Mouse (Mus musculus): ENCODE measurements around the gene Atg4d. TPM values are rescaled to one million over a fixed set of nuclear protein-coding genes. Genes with fewer than 3 reads are reported as not detected.

Atg4d gene
- polyA plus RNA-seq, 1 experiment from 2014 or later = 95.3 TPM

- H3K4me1 ChIP-seq (ENCODE audit: control insufficient read depth, low read depth, low read length) = peaks cover 6% of the 10 kb centered on the region
- H3K27ac ChIP-seq (ENCODE audit: low read length) = no peak overlapping the region
- ATAC-seq (ENCODE audit: low read depth) = no peak
- H3K36me3 ChIP-seq (ENCODE audit: control insufficient read depth, insufficient read depth) = no peaks in the 10 kb centered on the region
- no peak overlapping the region for H3K4me3 ChIP-seq (ENCODE audit: low read depth, low read length)
- no peaks in the 10 kb centered on the region for H3K9me3 ChIP-seq (replicated peaks; ENCODE audit: control insufficient read depth, low read length)
- peaks cover 15% of the 10 kb centered on the region for H3K27me3 ChIP-seq (ENCODE audit: control insufficient read depth, insufficient read depth, low read depth, low read length)
- 64% methylated on average over 15 of the region's 15 CpGs for WGBS (ENCODE audit: insufficient replicate concordance)
- no peak overlapping the region for H3K4me2 ChIP-seq (ENCODE audit: low read depth, low read length)
- H3K9ac ChIP-seq (ENCODE audit: low read depth, low read length) = no peak overlapping the region
Observed at GRCm38 (mm10) chr9:21309150-21309741, 44.2 kb downstream of the Atg4d start.

GRCm38 (mm10) chr9:21311695-21312094, 46.6 kb downstream of the Atg4d start:
- no peak overlapping the region for H3K9ac ChIP-seq (ENCODE audit: low read depth, low read length)
- H3K4me2 ChIP-seq (ENCODE audit: low read depth, low read length) = no peak overlapping the region
- H3K4me1 ChIP-seq (ENCODE audit: control insufficient read depth, low read depth, low read length) = peaks cover 22% of the 10 kb centered on the region
- no peaks in the 10 kb centered on the region for H3K36me3 ChIP-seq (ENCODE audit: control insufficient read depth, insufficient read depth)
- WGBS (ENCODE audit: insufficient replicate concordance) = 48% methylated on average over 7 of the region's 7 CpGs
- H3K9me3 ChIP-seq (replicated peaks; ENCODE audit: control insufficient read depth, low read length) = no peaks in the 10 kb centered on the region
- no peak for ATAC-seq (ENCODE audit: low read depth)
- H3K27ac ChIP-seq (ENCODE audit: low read length) = no peak overlapping the region
- H3K4me3 ChIP-seq (ENCODE audit: low read depth, low read length) = no peak overlapping the region
- H3K27me3 ChIP-seq (ENCODE audit: control insufficient read depth, insufficient read depth, low read depth, low read length) = peaks cover 15% of the 10 kb centered on the region

GRCm38 (mm10) chr9:21312134-21312533, 47.0 kb downstream of the Atg4d start, which contains the start of gene Ap1m2:
Gene Ap1m2, minus strand, starts transcription at chr9:21312337.
- Histone ChIP-seq H3K9ac (ENCODE audit: low read depth, low read length) (no peak within 1 kb of the TSS), H3K27ac (ENCODE audit: low read length) (no peak within 1 kb of the TSS), H3K9me3 (replicated peaks; ENCODE audit: control insufficient read depth, low read length) (no peaks in the 10 kb centered on the region), H3K4me1 (ENCODE audit: control insufficient read depth, low read depth, low read length) (peaks cover 22% of the 10 kb centered on the region), H3K36me3 (ENCODE audit: control insufficient read depth, insufficient read depth) (no peaks in the 10 kb centered on the region), H3K4me2 (ENCODE audit: low read depth, low read length) (no peak within 1 kb of the TSS), H3K27me3 (ENCODE audit: control insufficient read depth, insufficient read depth, low read depth, low read length) (peaks cover 15% of the 10 kb centered on the region), H3K4me3 (ENCODE audit: low read depth, low read length) (no peak within 1 kb of the TSS)
- ATAC-seq (ENCODE audit: low read depth) = no peak
- 22% methylated on average over 33 of the region's 35 CpGs for WGBS (ENCODE audit: insufficient replicate concordance)

GRCm38 (mm10) chr9:21313394-21313793, 48.3 kb downstream of the Atg4d start:
- no peak overlapping the region for H3K4me3 ChIP-seq (ENCODE audit: low read depth, low read length)
- no peak overlapping the region for H3K9ac ChIP-seq (ENCODE audit: low read depth, low read length)
- peak; percentile 86 for ATAC-seq (ENCODE audit: low read depth)
- H3K27ac ChIP-seq (ENCODE audit: low read length) = no peak overlapping the region
- H3K27me3 ChIP-seq (ENCODE audit: control insufficient read depth, insufficient read depth, low read depth, low read length) = peaks cover 15% of the 10 kb centered on the region
- H3K4me1 ChIP-seq (ENCODE audit: control insufficient read depth, low read depth, low read length) = peaks cover 22% of the 10 kb centered on the region
- H3K9me3 ChIP-seq (replicated peaks; ENCODE audit: control insufficient read depth, low read length) = no peaks in the 10 kb centered on the region
- no peak overlapping the region for H3K4me2 ChIP-seq (ENCODE audit: low read depth, low read length)
- no peaks in the 10 kb centered on the region for H3K36me3 ChIP-seq (ENCODE audit: control insufficient read depth, insufficient read depth)
- 4% methylated on average over 11 of the region's 11 CpGs for WGBS (ENCODE audit: insufficient replicate concordance)

- ATAC-seq (ENCODE audit: low read depth) = peak; percentile 64
- Histone ChIP-seq H3K4me3 (ENCODE audit: low read depth, low read length) (no peak overlapping the region), H3K9ac (ENCODE audit: low read depth, low read length) (no peak overlapping the region), H3K4me1 (ENCODE audit: control insufficient read depth, low read depth, low read length) (peaks cover 25% of the 10 kb centered on the region), H3K36me3 (ENCODE audit: control insufficient read depth, insufficient read depth) (no peaks in the 10 kb centered on the region), H3K9me3 (replicated peaks; ENCODE audit: control insufficient read depth, low read length) (no peaks in the 10 kb centered on the region), H3K27me3 (ENCODE audit: control insufficient read depth, insufficient read depth, low read depth, low read length) (peaks cover 15% of the 10 kb centered on the region), H3K27ac (ENCODE audit: low read length) (no peak overlapping the region), H3K4me2 (ENCODE audit: low read depth, low read length) (no peak overlapping the region)
- 50% methylated on average over 9 of the region's 9 CpGs for WGBS (ENCODE audit: insufficient replicate concordance)
Observed at GRCm38 (mm10) chr9:21314367-21315140, 49.5 kb downstream of the Atg4d start.

- Histone ChIP-seq H3K27ac (ENCODE audit: low read length) (no peak overlapping the region), H3K27me3 (ENCODE audit: control insufficient read depth, insufficient read depth, low read depth, low read length) (peaks cover 15% of the 10 kb centered on the region), H3K9me3 (replicated peaks; ENCODE audit: control insufficient read depth, low read length) (no peaks in the 10 kb centered on the region), H3K4me2 (ENCODE audit: low read depth, low read length) (no peak overlapping the region), H3K4me3 (ENCODE audit: low read depth, low read length) (no peak overlapping the region), H3K36me3 (ENCODE audit: control insufficient read depth, insufficient read depth) (no peaks in the 10 kb centered on the region), H3K9ac (ENCODE audit: low read depth, low read length) (no peak overlapping the region), H3K4me1 (ENCODE audit: control insufficient read depth, low read depth, low read length) (peaks cover 29% of the 10 kb centered on the region)
- ATAC-seq (ENCODE audit: low read depth) = no peak
- WGBS (ENCODE audit: insufficient replicate concordance) = 46% methylated on average over 5 of the region's 5 CpGs
Observed at GRCm38 (mm10) chr9:21315421-21315820, 50.3 kb downstream of the Atg4d start.

GRCm38 (mm10) chr9:21316696-21317095, 51.6 kb downstream of the Atg4d start:
- no peaks in the 10 kb centered on the region for H3K36me3 ChIP-seq (ENCODE audit: control insufficient read depth, insufficient read depth)
- no peak overlapping the region for H3K27ac ChIP-seq (ENCODE audit: low read length)
- peaks cover 12% of the 10 kb centered on the region for H3K27me3 ChIP-seq (ENCODE audit: control insufficient read depth, insufficient read depth, low read depth, low read length)
- 45% methylated on average over 7 of the region's 7 CpGs for whole genome bisulfite sequencing (ENCODE audit: insufficient replicate concordance)
- H3K4me1 ChIP-seq (ENCODE audit: control insufficient read depth, low read depth, low read length) = peaks cover 41% of the 10 kb centered on the region
- H3K4me3 ChIP-seq (ENCODE audit: low read depth, low read length) = no peak overlapping the region
- no peak overlapping the region for H3K4me2 ChIP-seq (ENCODE audit: low read depth, low read length)
- no peak for ATAC-seq (ENCODE audit: low read depth)
- no peak overlapping the region for H3K9ac ChIP-seq (ENCODE audit: low read depth, low read length)
- no peaks in the 10 kb centered on the region for H3K9me3 ChIP-seq (replicated peaks; ENCODE audit: control insufficient read depth, low read length)

GRCm38 (mm10) chr9:21318792-21319191, 53.7 kb downstream of the Atg4d start:
- ATAC-seq (ENCODE audit: low read depth) = no peak

GRCm38 (mm10) chr9:21319503-21319902, 54.4 kb downstream of the Atg4d start:
- Histone ChIP-seq H3K36me3 (ENCODE audit: control insufficient read depth, insufficient read depth) (no peaks in the 10 kb centered on the region), H3K9me3 (replicated peaks; ENCODE audit: control insufficient read depth, low read length) (no peaks in the 10 kb centered on the region), H3K4me2 (ENCODE audit: low read depth, low read length) (no peak overlapping the region), H3K27me3 (ENCODE audit: control insufficient read depth, insufficient read depth, low read depth, low read length) (no peaks in the 10 kb centered on the region), H3K27ac (ENCODE audit: low read length) (no peak overlapping the region), H3K9ac (ENCODE audit: low read depth, low read length) (no peak overlapping the region), H3K4me3 (ENCODE audit: low read depth, low read length) (no peak overlapping the region), H3K4me1 (ENCODE audit: control insufficient read depth, low read depth, low read length) (peaks cover 40% of the 10 kb centered on the region)
- 80% methylated on average over 4 of the region's 4 CpGs for WGBS (ENCODE audit: insufficient replicate concordance)
- no peak for ATAC-seq (ENCODE audit: low read depth)

More at GRCm38 (mm10) chr9:21318792-21319191, 53.7 kb downstream of the Atg4d start:
- Histone ChIP-seq H3K27ac (ENCODE audit: low read length) (peak overlapping the region; percentile 12; the same call in 1 of the 2 replicates), H3K4me3 (ENCODE audit: low read depth, low read length) (no peak overlapping the region), H3K9ac (ENCODE audit: low read depth, low read length) (no peak overlapping the region), H3K4me1 (ENCODE audit: control insufficient read depth, low read depth, low read length) (peaks cover 45% of the 10 kb centered on the region), H3K4me2 (ENCODE audit: low read depth, low read length) (no peak overlapping the region), H3K27me3 (ENCODE audit: control insufficient read depth, insufficient read depth, low read depth, low read length) (no peaks in the 10 kb centered on the region), H3K36me3 (ENCODE audit: control insufficient read depth, insufficient read depth) (no peaks in the 10 kb centered on the region), H3K9me3 (replicated peaks; ENCODE audit: control insufficient read depth, low read length) (no peaks in the 10 kb centered on the region)
- WGBS (ENCODE audit: insufficient replicate concordance) = 63% methylated on average over 6 of the region's 6 CpGs
